Mouse (Mus musculus): Measurements from ENCODE around the gene Ush1g. TPM values are rescaled to one million over a fixed set of nuclear protein-coding genes. Genes with fewer than 3 reads are reported as not detected.

Gene Ush1g
- polyA plus RNA-seq, 1 experiment from 2014 or later, result 0.05 TPM

DNA sequence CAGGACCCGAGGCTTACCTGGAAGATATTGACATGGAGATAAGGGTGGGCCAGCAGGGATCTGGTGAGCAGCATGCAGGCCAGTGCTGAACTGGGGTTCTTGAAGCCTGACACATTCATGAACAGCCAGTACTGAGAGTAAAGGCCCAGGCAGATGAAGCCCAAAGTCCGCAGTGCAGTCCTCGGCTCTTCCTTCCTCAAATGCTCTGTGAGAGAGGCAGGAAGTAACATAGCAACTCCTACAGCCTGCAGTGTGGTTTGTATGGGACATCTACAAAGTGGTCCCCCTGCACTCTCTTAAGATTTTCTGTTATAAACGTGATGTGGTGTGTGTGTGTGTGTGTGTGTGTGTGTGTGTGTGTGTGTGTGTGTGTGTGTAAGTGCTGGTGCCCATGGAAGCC lies 36.6 kb downstream of the Ush1g start:
- H3K36me3 ChIP-seq, result no peaks in the 10 kb centered on the region
- no peak overlapping the region for H3K9ac ChIP-seq (replicated peaks)
- H3K4me3 ChIP-seq (replicated peaks), result no peak overlapping the region
- 75% methylated on average over 4 of the region's 4 CpGs for WGBS
- no peaks in the 10 kb centered on the region for H3K27me3 ChIP-seq
- H3K4me1 ChIP-seq (replicated peaks), result peaks cover 10% of the 10 kb centered on the region; the same call in 1 of the 2 replicates
- H3K9me3 ChIP-seq, result no peaks in the 10 kb centered on the region
- H3K27ac ChIP-seq, result no peak overlapping the region
- ATAC-seq, result no peak
- no peak overlapping the region for H3K4me2 ChIP-seq (replicated peaks)

DNA sequence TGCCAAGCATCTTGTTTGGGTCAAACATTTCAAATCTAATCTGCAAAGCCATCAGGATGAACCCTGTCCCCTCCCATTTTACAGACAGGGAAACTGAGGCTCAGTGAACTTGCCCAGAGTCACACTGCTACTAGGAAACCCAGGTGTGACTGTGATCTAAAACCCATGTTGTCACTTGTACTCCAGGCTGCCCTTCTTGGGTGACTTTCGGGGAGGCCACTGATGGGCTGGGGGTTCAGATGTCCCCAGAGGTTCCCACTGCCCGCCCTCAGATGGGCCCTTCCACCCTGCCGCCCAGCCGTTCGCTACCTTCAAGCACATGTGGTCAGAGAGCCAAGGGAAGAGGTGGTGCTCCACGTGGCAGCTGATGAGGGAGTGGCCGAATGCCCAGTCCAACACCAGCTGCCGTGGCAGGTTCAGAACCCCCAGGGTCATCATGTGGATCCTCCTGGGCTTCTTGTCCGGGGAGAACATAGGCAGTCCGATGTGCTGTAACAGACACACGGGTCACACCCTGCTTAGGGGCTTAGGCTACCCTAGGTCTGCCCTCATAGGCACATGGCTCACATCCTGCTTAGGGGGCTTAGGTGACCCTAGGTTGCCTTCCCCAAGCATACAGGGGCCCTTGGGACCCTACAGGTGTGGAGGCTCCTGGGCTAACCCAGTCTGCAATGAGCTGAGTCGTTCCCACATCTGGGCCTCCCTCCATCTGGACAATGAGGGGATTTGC lies 37.8 kb downstream of the Ush1g start:
- no peak overlapping the region for H3K4me2 ChIP-seq (replicated peaks)
- no peak overlapping the region for H3K4me3 ChIP-seq (replicated peaks)
- peaks cover 10% of the 10 kb centered on the region; the same call in 1 of the 2 replicates for H3K4me1 ChIP-seq (replicated peaks)
- WGBS, result 85% methylated on average over 12 of the region's 12 CpGs
- no peaks in the 10 kb centered on the region for H3K36me3 ChIP-seq
- no peak for ATAC-seq
- no peak overlapping the region for H3K9ac ChIP-seq (replicated peaks)
- no peak overlapping the region for H3K27ac ChIP-seq
- no peaks in the 10 kb centered on the region for H3K9me3 ChIP-seq
- H3K27me3 ChIP-seq, result no peaks in the 10 kb centered on the region

DNA sequence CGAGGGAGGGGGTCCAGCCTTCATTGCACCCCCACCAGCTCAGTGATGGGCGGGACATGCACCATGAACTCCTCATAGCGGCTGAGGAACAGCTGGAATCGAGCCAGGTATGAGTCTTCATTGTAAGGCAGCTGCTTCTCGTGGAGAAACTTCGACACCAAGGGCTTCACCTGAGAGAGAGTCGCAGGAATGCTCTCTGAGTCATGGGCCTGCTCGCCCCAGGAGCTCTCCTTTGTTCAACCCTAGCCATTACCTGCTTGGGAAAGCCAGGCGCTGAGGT lies 38.4 kb downstream of the Ush1g start:
- Histone ChIP-seq H3K4me1 (replicated peaks) (peaks cover 10% of the 10 kb centered on the region; the same call in 1 of the 2 replicates), H3K27ac (no peak overlapping the region), H3K4me2 (replicated peaks) (no peak overlapping the region), H3K9ac (replicated peaks) (no peak overlapping the region), H3K4me3 (replicated peaks) (no peak overlapping the region), H3K9me3 (no peaks in the 10 kb centered on the region), H3K36me3 (no peaks in the 10 kb centered on the region), H3K27me3 (no peaks in the 10 kb centered on the region)
- ATAC-seq, result no peak
- 78% methylated on average over 9 of the region's 9 CpGs for WGBS

DNA sequence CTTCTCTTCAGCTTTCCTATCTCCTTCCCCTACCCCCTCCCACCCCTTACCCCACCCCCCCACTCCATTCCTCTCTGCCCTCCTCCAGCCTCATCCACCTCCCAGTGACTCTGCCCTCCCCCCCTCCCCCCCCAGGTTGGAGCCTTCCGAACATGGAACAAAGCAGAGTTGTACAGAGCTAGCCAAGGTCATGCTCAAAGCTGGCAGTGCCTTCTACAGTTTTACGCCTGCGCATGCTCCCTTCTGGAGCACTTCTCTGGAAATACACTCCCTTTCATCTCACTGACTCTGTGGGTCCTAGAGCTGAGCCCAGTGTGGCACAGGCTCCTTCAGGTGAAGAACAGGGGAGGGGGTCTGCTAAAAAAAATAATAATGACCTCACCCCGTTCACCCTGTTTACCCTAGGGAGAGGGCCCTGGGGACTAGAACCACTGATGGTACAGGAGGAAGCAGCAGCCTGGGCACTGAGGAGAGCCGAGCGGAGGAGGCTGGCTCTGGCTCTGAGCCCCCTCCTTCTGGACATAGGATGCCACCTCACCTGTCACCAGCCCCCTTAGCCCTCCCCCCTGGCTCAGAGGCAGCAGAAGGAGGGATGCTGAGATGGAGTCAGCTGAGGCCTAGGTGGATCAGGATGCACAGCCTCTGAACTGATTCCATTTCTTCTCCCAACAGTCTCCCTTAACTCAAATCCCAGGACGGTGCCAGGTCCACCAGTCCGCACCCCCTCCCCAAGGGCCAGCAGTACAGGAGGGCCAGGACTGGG lies 38.9 kb downstream of the Ush1g start:
- 74% methylated on average over 8 of the region's 8 CpGs for WGBS

DNA sequence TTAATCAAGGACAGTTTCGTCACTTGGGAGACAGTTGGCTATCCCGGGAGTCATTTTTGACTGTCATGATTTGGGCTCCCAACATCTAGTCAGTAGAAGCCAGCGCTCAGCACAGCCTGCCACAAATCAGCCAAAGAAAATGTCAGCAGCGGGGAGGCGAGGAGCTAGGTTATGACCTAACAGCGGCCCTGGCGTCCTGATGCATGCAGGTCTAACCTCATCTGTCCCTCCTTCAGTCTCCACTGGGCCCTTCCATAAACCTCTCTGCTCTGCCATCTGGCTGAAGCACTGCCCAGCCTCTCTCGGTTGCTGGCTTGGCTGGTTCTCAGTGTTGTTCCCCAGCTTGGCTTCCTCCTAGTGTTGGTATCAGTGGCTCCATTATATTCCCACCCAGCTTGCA lies 39.5 kb downstream of the Ush1g start:
- Histone ChIP-seq H3K27me3 (no peaks in the 10 kb centered on the region), H3K4me3 (replicated peaks) (no peak overlapping the region), H3K4me1 (replicated peaks) (peaks cover 17% of the 10 kb centered on the region), H3K4me2 (replicated peaks) (no peak overlapping the region), H3K9ac (replicated peaks) (0 out of 2 replicates have a peak overlapping the region, but pooled peaks have one; percentile 10), H3K27ac (no peak overlapping the region), H3K36me3 (no peaks in the 10 kb centered on the region), H3K9me3 (no peaks in the 10 kb centered on the region)
- 83% methylated on average over 8 of the region's 8 CpGs for WGBS
- ATAC-seq, result no peak

More for the DNA sequence above, 38.9 kb downstream of the Ush1g start:
- Histone ChIP-seq H3K27me3 (no peaks in the 10 kb centered on the region), H3K27ac (no peak overlapping the region), H3K36me3 (no peaks in the 10 kb centered on the region), H3K9ac (replicated peaks) (no peak overlapping the region), H3K4me2 (replicated peaks) (no peak overlapping the region), H3K9me3 (no peaks in the 10 kb centered on the region), H3K4me1 (replicated peaks) (peaks cover 12% of the 10 kb centered on the region), H3K4me3 (replicated peaks) (no peak overlapping the region)
- no peak for ATAC-seq

DNA sequence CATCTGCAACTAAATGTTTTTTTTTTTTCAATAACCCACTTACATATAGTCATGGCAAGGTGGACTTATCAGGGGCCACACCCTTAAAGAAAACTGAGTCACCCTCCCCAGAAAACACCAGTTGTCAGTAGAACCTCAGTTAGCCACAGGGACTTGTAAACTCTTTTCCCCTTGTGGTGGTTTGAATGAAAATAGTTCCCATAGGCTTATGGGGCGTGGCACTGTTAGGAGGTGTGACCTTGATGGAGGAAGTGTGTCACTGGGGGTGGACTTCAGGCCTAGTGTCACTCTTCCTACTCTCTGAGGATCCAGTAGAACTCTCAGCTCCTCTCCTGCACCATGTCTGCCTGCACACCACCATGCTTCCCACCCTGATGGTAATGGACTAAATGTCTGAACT lies 42.1 kb downstream of the Ush1g start:
- Histone ChIP-seq H3K27me3 (no peaks in the 10 kb centered on the region), H3K4me3 (replicated peaks) (no peak overlapping the region), H3K4me2 (replicated peaks) (no peak overlapping the region), H3K4me1 (replicated peaks) (peaks cover 24% of the 10 kb centered on the region), H3K9me3 (no peaks in the 10 kb centered on the region), H3K36me3 (no peaks in the 10 kb centered on the region), H3K27ac (no peak overlapping the region), H3K9ac (replicated peaks) (no peak overlapping the region)
- ATAC-seq, result no peak
- 67% methylated on average over 1 of the region's 1 CpGs for WGBS

DNA sequence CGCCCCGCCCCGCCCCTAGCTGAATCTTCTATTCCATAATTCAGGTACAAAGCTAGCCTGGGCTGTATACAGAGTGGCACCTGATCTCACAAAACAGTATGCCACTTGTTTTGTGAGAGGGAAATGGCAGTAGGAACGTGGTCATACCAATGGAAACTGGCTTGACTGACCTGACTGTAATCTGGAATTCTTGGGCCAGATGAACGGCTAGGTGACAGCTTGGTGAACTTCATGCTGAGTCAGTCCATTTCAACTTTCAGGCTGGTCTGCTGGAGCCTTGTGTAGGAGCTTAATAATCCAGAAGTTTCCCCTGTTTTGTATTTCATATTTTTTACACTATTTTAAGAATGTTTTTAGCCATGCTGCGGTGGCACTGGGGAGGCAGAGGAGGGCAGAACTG lies 43.7 kb downstream of the Ush1g start:
- Histone ChIP-seq H3K36me3 (no peaks in the 10 kb centered on the region), H3K27ac (no peak overlapping the region), H3K4me3 (replicated peaks) (0 out of 2 replicates have a peak overlapping the region, but pooled peaks have one; percentile 64), H3K4me2 (replicated peaks) (peak overlapping the region; percentile 74), H3K27me3 (no peaks in the 10 kb centered on the region), H3K9ac (replicated peaks) (no peak overlapping the region), H3K4me1 (replicated peaks) (peaks cover 27% of the 10 kb centered on the region), H3K9me3 (no peaks in the 10 kb centered on the region)
- ATAC-seq, result no peak
- WGBS, result 80% methylated on average over 6 of the region's 6 CpGs

DNA sequence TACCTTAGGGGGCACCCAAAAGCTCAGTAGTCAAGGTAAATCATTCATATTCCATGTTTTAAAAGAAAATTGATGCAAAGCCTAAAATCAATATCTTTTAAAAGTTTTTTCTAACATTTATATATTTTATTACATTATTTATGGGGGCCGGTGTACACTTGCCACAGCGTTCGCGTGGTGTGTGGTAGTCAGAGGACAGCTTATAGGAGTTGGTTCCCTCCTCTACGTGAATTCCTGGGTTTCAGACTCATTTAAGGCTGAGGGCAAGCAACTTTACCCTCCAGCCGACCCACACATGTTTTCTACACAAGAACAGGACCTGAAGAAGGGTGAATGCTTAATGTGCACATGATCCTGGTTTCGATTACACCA lies 44.3 kb downstream of the Ush1g start:
- WGBS, result 19% methylated on average over 7 of the region's 7 CpGs
- H3K9me3 ChIP-seq, result no peaks in the 10 kb centered on the region
- peak overlapping the region; percentile 74 for H3K4me2 ChIP-seq (replicated peaks)
- ATAC-seq, result no peak
- peak overlapping the region; percentile 64 for H3K4me3 ChIP-seq (replicated peaks)
- peak overlapping the region; percentile 67 for H3K9ac ChIP-seq (replicated peaks)
- peak overlapping the region; percentile 89 for H3K27ac ChIP-seq
- H3K36me3 ChIP-seq, result no peaks in the 10 kb centered on the region
- peaks cover 29% of the 10 kb centered on the region for H3K4me1 ChIP-seq (replicated peaks)
- H3K27me3 ChIP-seq, result no peaks in the 10 kb centered on the region

DNA sequence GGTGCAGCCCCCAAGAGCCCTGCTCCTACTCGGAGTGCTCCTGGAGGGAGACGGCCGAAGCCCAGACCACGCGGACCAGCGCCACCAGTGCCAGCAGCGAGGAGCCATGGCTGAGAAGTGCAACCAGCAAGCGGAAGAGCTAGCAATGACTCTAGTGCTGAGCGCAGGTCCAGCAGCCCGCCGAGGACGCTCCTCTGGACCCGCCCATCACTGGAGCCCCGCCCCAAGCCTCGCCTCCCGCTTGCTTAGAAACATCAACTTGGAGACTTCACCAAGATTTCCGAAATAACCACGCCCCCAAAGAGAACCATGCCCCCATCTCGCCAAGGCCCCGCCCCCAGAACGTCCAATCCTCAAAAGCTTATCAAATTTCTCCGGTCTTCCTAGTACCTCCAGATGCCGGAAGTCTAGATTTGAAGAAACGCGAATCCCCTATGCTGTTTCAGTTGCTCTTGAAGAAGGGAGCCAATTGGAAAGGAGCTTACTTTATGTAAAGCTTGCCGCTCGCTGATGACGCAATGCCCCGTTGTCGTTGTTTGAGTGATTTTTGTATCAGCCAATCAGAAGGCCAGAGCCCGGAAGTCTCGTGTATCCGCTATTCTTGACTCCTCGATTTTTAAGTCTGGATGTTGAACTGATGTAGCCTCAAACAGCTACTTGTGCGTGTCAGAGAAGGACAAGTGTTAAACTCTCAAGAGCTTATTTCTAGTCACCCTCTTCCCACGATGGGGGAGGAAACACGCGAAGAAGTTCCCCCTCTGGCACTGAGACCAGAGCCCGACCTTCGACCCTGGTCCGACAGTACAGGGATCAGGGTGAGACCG lies 44.8 kb downstream of the Ush1g start, which contains the start of gene Fdxr:
Fdxr (minus strand) TSS at position 271 of the 824 bp plus-strand sequence.
- no peaks in the 10 kb centered on the region for H3K27me3 ChIP-seq
- peak within 1 kb of the TSS; percentile 80 for H3K9ac ChIP-seq (replicated peaks)
- H3K27ac ChIP-seq, result peak within 1 kb of the TSS; percentile 89
- 0 out of 2 replicates have a peak, but pooled peaks cover under 1% of the 10 kb centered on the region for H3K36me3 ChIP-seq
- peak within 1 kb of the TSS; percentile 64 for H3K4me3 ChIP-seq (replicated peaks)
- peaks cover 29% of the 10 kb centered on the region for H3K4me1 ChIP-seq (replicated peaks)
- no peaks in the 10 kb centered on the region for H3K9me3 ChIP-seq
- WGBS, result under 1% methylated on average over 42 of the region's 42 CpGs
- ATAC-seq, result peak; percentile 97
- peak within 1 kb of the TSS; percentile 75 for H3K4me2 ChIP-seq (replicated peaks)

DNA sequence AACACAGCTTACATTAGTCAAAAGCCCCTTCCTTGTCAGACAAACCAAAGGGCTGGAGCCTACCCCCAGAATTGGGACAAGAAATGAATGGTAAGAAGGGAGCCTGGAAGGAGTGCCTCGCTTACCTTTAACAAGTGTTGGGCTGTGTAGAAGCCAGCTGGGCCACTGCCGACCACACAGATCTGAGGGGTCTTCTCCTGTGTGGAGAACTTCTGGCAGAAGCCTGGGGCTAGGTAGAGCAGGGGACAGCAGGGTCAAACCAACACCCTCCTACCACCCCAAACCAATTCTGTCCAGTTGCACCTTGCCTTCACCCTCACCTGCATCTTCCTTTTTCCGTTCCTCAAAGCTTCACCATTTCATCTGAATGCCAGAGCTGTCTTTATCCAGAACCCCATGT lies 45.9 kb downstream of the Ush1g start:
- Histone ChIP-seq H3K9me3 (no peaks in the 10 kb centered on the region), H3K4me2 (replicated peaks) (peak overlapping the region; percentile 75), H3K27ac (peak overlapping the region; percentile 89), H3K4me3 (replicated peaks) (peak overlapping the region; percentile 64), H3K27me3 (no peaks in the 10 kb centered on the region), H3K9ac (replicated peaks) (peak overlapping the region; percentile 80), H3K36me3 (peaks cover 8% of the 10 kb centered on the region; the same call in 1 of the 2 replicates), H3K4me1 (replicated peaks) (peaks cover 29% of the 10 kb centered on the region)
- ATAC-seq, result no peak
- 69% methylated on average over 3 of the region's 3 CpGs for WGBS

DNA sequence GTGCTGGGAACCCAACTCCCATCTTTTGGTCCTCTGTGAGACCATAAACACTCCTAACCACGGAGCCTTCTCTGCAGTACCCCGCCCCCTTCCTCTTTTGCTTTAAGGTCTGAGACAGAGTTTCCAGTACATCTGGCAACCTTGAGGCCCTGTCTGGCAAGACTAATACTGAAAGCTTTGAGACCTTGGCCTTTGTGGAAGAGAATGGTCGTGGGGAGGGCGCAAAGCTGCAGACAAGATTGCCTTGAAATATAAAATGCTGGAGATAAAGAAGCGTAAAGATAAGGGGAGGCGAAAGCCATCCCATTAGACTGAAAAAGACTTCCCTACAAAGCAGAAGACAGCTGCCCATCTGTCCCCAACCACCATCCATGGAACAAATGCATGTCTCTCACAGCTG lies 46.3 kb downstream of the Ush1g start:
- ATAC-seq, result no peak
- peaks cover 8% of the 10 kb centered on the region; the same call in 1 of the 2 replicates for H3K36me3 ChIP-seq
- peak overlapping the region; percentile 75 for H3K4me2 ChIP-seq (replicated peaks)
- peak overlapping the region; percentile 64 for H3K4me3 ChIP-seq (replicated peaks)
- peak overlapping the region; percentile 80; the same call in 1 of the 2 replicates for H3K9ac ChIP-seq (replicated peaks)
- no peaks in the 10 kb centered on the region for H3K27me3 ChIP-seq
- no peaks in the 10 kb centered on the region for H3K9me3 ChIP-seq
- 91% methylated on average over 6 of the region's 6 CpGs for WGBS
- no peak overlapping the region for H3K27ac ChIP-seq
- peaks cover 29% of the 10 kb centered on the region for H3K4me1 ChIP-seq (replicated peaks)

All from midbrain, embryonic 13.5 days (tissue).